Mouse (Mus musculus): ENCODE data around the gene Kpnb1. TPM values are rescaled to one million over a fixed set of nuclear protein-coding genes. Genes with fewer than 3 reads are reported as not detected.
A peak's percentile ranks its signal among the peaks of the same experiment; 100 is the strongest.

The Kpnb1 gene
- polyA plus RNA-seq, 1 experiment from 2014 or later, result 44.3 TPM

DNA sequence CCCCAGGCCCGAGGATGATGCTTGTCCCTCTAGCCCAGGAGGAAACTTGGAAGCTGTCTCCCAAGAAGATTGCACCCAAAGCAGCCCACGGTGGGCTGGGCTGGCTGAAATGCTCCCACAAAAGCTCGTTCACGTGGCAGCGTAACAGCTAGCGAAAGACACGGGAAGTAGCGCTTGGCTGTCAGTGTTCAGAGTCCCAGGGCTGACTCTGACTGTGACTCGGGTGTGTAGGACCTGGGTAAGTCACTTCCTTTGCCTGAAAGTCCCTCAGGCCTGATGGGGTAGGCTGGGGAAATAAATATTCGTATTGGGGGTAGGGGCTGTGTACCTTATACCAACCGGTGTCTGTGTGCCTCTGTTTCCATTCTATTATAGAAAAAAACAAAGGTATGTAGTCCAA is 71.9 kb downstream of the Kpnb1 start:
- no peaks in the 10 kb centered on the region for H3K36me3 ChIP-seq
- WGBS, result 10% methylated on average over 11 of the region's 11 CpGs
- no peaks in the 10 kb centered on the region for H3K9me3 ChIP-seq
- H3K4me3 ChIP-seq, result peak overlapping the region; percentile 42; the same call in 1 of the 2 replicates
- no peak overlapping the region for H3K27ac ChIP-seq
- no peak overlapping the region for H3K9ac ChIP-seq
- H3K27me3 ChIP-seq, result peaks cover 78% of the 10 kb centered on the region
- peaks cover 19% of the 10 kb centered on the region for H3K4me1 ChIP-seq
- ATAC-seq (ENCODE audit: insufficient number of reproducible peaks, low FRiP score, low TSS enrichment, low read depth), result no peak
- peak overlapping the region; percentile 81 for H3K4me2 ChIP-seq

DNA sequence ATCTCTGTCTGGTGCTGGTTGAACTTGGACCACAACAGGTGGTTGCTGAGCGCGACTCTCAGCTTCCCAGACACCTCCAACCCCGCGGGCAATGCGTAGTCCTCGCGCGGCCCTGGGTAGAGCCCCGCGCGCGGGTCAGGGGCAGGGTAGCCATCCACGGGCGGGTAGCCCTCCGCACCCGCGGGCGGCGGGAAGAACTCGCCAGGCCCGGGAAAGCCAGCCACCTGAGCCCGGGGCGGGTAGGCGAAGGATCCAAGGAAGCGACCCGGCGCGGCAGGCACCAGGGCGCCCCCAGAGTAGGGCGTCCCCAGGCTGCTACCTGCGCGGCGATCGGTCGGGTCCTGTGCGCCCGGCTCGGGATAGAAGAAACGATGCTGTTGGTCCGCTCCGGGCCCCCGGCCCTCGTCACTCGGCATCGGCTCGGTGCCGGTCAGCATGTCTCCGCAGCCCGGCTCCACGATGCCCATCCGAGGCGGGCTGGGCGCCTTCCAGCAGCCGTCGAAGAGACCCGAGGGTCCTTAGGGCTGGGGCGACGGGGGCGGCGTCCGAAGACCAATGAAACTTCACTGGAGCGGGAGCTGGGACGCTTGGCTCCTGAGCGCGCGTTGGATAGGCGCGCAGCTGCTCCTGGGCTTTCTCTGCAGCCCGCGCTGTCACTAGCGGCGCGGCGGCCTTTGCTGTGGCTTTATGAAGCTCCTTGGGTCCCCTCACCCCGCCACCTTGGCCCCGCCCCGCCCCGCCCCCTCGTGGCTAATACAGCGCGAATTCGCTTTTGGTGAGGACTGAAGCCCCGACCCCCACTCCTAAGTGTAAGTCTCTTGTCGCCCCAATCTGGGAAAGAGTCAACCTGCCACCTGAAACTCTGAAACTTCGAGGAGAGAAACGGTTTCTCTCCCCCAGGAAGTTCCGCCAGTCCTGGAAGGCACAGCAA is 72.7 kb downstream of the Kpnb1 start, which contains the start of gene Tbx21:
Gene Tbx21 (minus strand): TSS at position 661 of the 931 bp plus-strand sequence.
- no peak within 1 kb of the TSS for H3K27ac ChIP-seq
- no peaks in the 10 kb centered on the region for H3K9me3 ChIP-seq
- ATAC-seq (ENCODE audit: insufficient number of reproducible peaks, low FRiP score, low TSS enrichment, low read depth), result no peak
- H3K4me3 ChIP-seq, result peak within 1 kb of the TSS; percentile 42
- peak within 1 kb of the TSS; percentile 11; the same call in 1 of the 2 replicates for H3K9ac ChIP-seq
- H3K4me2 ChIP-seq, result peak within 1 kb of the TSS; percentile 81
- peaks cover 19% of the 10 kb centered on the region for H3K4me1 ChIP-seq
- no peaks in the 10 kb centered on the region for H3K36me3 ChIP-seq
- H3K27me3 ChIP-seq, result peaks cover 80% of the 10 kb centered on the region
- under 1% methylated on average over 83 of the region's 87 CpGs for WGBS

DNA sequence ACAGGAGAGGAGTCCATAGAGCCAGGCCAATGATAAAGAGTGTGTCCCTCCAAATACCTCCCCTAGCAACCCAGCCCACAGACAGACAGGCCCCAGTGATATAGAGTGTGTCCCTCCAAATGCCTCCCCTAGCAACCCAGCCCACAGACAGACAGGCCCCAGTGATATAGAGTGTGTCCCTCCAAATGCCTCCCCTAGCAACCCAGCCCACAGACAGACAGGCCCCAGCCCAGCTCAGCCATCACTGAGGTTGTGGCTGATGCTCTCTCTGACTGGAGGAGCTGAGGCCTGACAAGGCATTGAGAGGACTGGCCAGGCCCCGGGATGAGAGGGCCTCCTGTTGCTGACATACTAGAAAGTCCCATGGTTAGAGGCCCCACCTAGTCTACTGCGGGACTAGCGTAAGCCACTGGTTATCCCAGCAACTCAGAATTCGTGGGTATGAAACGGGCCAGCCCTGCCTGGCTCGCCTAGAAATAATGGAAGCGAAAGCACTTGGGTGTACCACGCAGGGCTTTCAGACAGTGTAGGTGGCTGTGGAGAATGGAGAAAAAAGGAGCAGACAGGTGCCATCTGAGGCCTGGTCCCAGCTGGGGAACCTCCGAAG is 75.1 kb downstream of the Kpnb1 start:
- peaks cover 71% of the 10 kb centered on the region for H3K27me3 ChIP-seq
- H3K9ac ChIP-seq, result no peak overlapping the region
- H3K4me3 ChIP-seq, result no peak overlapping the region
- WGBS, result 82% methylated on average over 9 of the region's 9 CpGs
- no peak for ATAC-seq (ENCODE audit: insufficient number of reproducible peaks, low FRiP score, low TSS enrichment, low read depth)
- peaks cover 19% of the 10 kb centered on the region for H3K4me1 ChIP-seq
- no peak overlapping the region for H3K4me2 ChIP-seq
- H3K27ac ChIP-seq, result no peak overlapping the region
- no peaks in the 10 kb centered on the region for H3K9me3 ChIP-seq
- no peaks in the 10 kb centered on the region for H3K36me3 ChIP-seq

Small RNAs within 50 kb of the gene (microRNA-seq; reads per million reads assigned to microRNA genes)
- gene Mir7235, result not detected

Other genes with a start within 250 kb of the Kpnb1 start
- gene Pnpo, start 243.9 kb downstream of the Kpnb1 start, polyA plus RNA-seq (2015; fragmentation: Nextera tagmentation; extraction: Ambion mirVana), result 33.6 and 37.6 TPM in 2 replicates
- gene Sp2, start 204.9 kb downstream of the Kpnb1 start, polyA plus RNA-seq (2015; fragmentation: Nextera tagmentation; extraction: Ambion mirVana), result 15.1 and 16.8 TPM in 2 replicates
- 27.1 and 30.4 TPM in 2 replicates for gene Sp6, start 174.5 kb downstream of the Kpnb1 start, polyA plus RNA-seq (2015; fragmentation: Nextera tagmentation; extraction: Ambion mirVana)
- gene Scrn2, start 157.9 kb downstream of the Kpnb1 start, polyA plus RNA-seq (2015; fragmentation: Nextera tagmentation; extraction: Ambion mirVana), result 22.7 and 23.8 TPM in 2 replicates
- gene Lrrc46, start 146.5 kb downstream of the Kpnb1 start, polyA plus RNA-seq (2015; fragmentation: Nextera tagmentation; extraction: Ambion mirVana), result 0.54 and 0.65 TPM in 2 replicates
- 79.5 and 84.7 TPM in 2 replicates for gene Mrpl10, start 146.3 kb downstream of the Kpnb1 start, polyA plus RNA-seq (2015; fragmentation: Nextera tagmentation; extraction: Ambion mirVana)
- 8.9 and 9.9 TPM in 2 replicates for gene Osbpl7, start 137.3 kb downstream of the Kpnb1 start, polyA plus RNA-seq (2015; fragmentation: Nextera tagmentation; extraction: Ambion mirVana)
- 0.14 TPM in 1 of 2 replicates, not detected in the other for gene Tbx21, start 72.5 kb downstream of the Kpnb1 start, polyA plus RNA-seq (2015; fragmentation: Nextera tagmentation; extraction: Ambion mirVana)
- 6.8 and 7.8 TPM in 2 replicates for gene Tbkbp1, start 36.4 kb downstream of the Kpnb1 start, polyA plus RNA-seq (2015; fragmentation: Nextera tagmentation; extraction: Ambion mirVana)
- 95.9 and 108 TPM in 2 replicates for gene Npepps, start 92.8 kb upstream of the Kpnb1 start, polyA plus RNA-seq (2015; fragmentation: Nextera tagmentation; extraction: Ambion mirVana)
- 37.6 and 41.4 TPM in 2 replicates for gene Mrpl45, start 127.8 kb upstream of the Kpnb1 start, polyA plus RNA-seq (2015; fragmentation: Nextera tagmentation; extraction: Ambion mirVana)
- gene Gpr179, start 164.2 kb upstream of the Kpnb1 start, polyA plus RNA-seq (2015; fragmentation: Nextera tagmentation; extraction: Ambion mirVana), result 0.09 and 0.10 TPM in 2 replicates
- gene Socs7, start 174.7 kb upstream of the Kpnb1 start, polyA plus RNA-seq (2015; fragmentation: Nextera tagmentation; extraction: Ambion mirVana), result 3.4 and 4.4 TPM in 2 replicates
- gene Arhgap23, start 227.7 kb upstream of the Kpnb1 start, polyA plus RNA-seq (2015; fragmentation: Nextera tagmentation; extraction: Ambion mirVana), result 7.8 and 8.4 TPM in 2 replicates